Mouse (Mus musculus) Patski (cell line): ENCODE measurements around the gene Olfr156. TPM values are rescaled to one million over a fixed set of nuclear protein-coding genes. Genes with fewer than 3 reads are reported as not detected.
"Not testable (repeated sequence)": the region's sequence is repeated elsewhere in the genome, so short reads cannot be mapped to it uniquely, and the experiment has no call there.

Experiments
- ATAC-seq: fragments of 100-300 bp; one replicate; pipeline ENCODE4 v1.8.0; 2021
- CTCF ChIA-PET: fragments of 350-600 bp; sonication (Branson Sonifier 250); formaldehyde crosslinking; loops from one replicate; lab custom pipeline; 2022; ENCODE audit warnings: inconsistent platforms; lab: Charles Lee
- POLR2A ChIA-PET: fragments of 350-600 bp; sonication (Branson Sonifier 250); formaldehyde crosslinking; loops from one replicate; lab custom pipeline; 2022; ENCODE audit warnings: antibody characterized with exemption, inconsistent platforms; lab: Charles Lee
- DNase-seq: peaks from one replicate; pipeline ENCODE4 v3.0.0-alpha.2; 2011; ENCODE audit warnings: low read depth, low spot score
- H3K27me3 ChIP-seq: fragments of 371-371 bp; one replicate; pipeline ENCODE4 v1.5.1; 2021
- CTCF ChIP-seq: fragments of 100-300 bp; IDR thresholded peaks from one replicate; pipeline ENCODE4 v1.5.1; 2021
- in situ Hi-C: fragments of 300-500 bp; cut with MboI; formaldehyde crosslinking; loops from 3 replicates; pipeline ENCODE4 v1.11.1; 2018; ENCODE audit warnings: low pct_unique_long_range_greater_than_20kb, mixed read lengths
- polyA plus RNA-seq: library from polyadenylated mRNA; unstranded; gene quantifications from one replicate; pipeline ENCODE4 v1.2.3, GENCODE M21; 2021

The Olfr156 gene
- polyA plus RNA-seq, 1 experiment from 2014 or later: not detected

DNA sequence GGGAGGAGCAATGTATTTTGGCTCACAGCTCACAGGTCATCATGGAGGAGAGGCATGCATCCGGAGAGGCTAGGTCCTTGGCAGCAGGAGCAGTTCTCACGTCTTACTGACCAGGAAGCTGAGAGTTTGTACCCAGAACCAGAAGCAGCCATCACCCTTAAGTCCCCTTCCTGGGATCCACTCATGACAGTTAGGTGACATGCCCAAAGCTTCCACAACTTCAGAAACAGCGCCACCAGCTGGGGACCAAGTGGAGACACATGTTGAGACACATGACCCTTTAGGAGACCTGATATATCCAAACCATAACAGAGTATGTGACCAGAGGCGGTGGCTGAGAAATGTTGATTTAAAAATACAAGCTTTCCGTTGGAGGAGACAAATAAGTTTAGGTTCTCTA, 8.3 kb upstream of the Olfr156 start:
- DNase-seq: no peak
- CTCF ChIA-PET: no interaction called here
- peak; percentile 37 for TF ChIP-seq CTCF
- no peaks in the 10 kb centered on the region for H3K27me3 ChIP-seq
- ATAC-seq: no peak
- POLR2A ChIA-PET: no interaction called here
- in situ Hi-C loops: no loop called here

DNA sequence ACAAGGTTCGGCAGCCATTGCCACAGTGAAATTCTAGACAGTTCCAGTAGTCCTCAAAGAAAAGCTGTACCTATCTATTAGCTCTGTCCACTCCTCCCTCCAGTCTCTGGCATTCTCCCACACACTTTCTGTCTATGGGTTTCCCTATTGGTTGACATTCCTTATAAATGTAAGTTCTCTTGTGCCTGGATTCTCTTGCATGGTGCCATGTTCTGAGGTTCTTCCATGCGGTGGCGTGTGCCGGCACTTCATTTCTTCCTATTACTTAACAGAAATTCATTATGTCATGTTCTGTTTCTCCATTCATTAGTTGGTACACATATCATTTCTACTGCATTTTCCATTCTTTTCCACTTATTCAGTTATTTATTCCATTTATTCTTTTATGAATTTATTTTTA, 5.1 kb upstream of the Olfr156 start:
- in situ Hi-C loops: no loop called here
- no peak for ATAC-seq
- ChIA-PET CTCF (no interaction called here), POLR2A (no interaction called here)
- DNase-seq: no peak
- no peaks in the 10 kb centered on the region for H3K27me3 ChIP-seq
- TF ChIP-seq CTCF: no peak

DNA sequence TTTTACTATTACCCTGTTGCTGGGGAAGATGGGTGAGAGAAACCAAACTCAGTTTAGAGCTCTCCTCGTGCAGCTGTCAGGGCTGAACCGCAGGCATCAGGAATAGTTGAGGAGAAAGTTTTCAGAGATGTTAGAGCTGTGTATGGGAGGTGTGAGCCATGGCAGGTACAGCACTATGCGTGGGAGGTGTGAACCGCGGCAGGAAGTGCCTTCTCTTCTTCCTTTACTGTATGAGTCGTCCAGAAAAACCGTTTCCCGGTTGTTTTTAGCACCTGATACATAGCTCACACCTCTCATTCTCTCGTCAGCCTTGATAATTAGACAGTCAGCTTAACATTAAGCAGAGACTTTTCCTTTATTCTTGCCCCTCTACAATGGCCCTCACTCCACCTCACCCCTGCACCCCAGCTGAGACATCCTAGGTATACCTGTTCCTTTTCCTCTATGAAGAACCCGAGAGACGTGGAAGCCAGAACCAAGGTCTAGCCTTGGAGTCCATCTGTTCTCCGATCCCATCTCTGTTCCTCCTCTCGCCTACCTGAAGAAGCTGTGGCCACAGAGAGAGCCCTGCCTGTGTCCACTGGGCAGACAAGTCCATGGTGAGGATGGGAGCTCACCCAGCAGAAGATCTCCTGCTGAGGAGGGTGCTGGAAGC, 672 bp downstream of the Olfr156 start:
- in situ Hi-C loops: no loop called here
- DNase-seq (no peak), ATAC-seq (no peak)
- peaks cover 5% of the 10 kb centered on the region for H3K27me3 ChIP-seq
- POLR2A ChIA-PET: no interaction called here
- CTCF ChIA-PET: interaction anchor here (1.2 kb wide), 1 partner anchor 13 kb away, joined by 3 read pairs; no protein-coding TSS in a partner anchor
- no peak for TF ChIP-seq CTCF

DNA sequence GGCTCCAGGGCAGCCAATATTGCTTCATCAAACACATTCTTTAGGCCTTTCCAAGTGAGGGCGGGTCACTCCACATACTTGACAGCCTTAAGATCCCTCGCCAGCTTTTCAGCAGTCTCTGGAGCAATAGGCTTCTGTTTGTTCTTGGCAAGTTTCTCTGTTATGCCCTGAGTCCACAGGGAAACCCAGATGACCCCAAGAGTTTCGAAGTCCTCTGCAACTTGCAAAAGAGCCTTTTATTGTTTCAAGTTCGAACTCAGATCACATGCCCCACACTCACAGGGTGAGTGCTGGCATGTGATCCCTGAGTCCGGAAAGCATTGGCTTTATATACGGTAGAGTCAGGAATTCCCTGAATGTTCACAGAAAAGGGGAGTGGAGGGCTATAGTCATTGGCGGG, 24.8 kb downstream of the Olfr156 start:
- ChIA-PET POLR2A (no interaction called here), CTCF (no interaction called here)
- in situ Hi-C loops: no loop called here
- ATAC-seq (no peak), DNase-seq (no peak)
- H3K27me3 ChIP-seq: peaks cover 6% of the 10 kb centered on the region
- no peak for TF ChIP-seq CTCF

DNA sequence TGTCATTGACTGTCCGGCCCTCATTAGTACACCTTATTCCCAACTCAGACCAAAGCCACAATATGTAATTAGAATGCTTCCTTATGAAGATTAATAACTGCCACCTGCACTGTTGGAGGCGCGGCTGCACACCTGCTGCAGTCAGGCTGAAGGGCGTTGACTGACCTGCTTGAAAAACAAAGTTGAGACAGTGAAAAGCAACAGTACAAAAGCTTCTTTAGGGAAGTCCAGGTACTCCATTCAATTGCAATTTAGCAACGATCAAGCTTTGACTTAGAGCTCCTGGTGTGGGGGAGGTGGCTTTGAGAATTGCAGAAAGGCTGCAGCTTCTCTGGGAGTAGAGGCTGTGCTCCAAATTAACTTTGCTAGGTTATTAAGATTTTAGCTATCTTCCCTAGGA, 27.9 kb downstream of the Olfr156 start:
- DNase-seq, in situ Hi-C loops, POLR2A ChIA-PET, CTCF ChIA-PET, ATAC-seq: not testable (repeated sequence)
- H3K27me3 ChIP-seq: peaks cover 11% of the 10 kb centered on the region

DNA sequence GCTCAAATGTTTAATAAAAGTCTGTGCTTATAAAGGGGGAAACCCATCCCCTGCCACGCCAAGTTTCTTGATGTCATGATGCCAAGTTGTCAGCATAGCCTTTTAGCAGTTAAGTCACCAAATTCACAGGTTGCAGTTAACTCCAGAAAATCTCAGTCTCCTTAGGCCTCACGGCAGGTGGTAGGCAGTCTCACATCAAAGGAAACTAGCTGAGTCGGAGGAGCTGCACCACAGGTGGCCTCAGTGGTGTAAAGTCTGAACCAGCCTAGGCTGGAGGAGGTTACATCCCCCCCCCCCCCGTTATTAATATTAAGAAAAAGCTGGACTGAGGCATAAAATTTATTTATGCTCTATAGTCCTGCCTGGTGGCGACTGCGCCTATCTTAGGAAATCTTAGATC, 28.4 kb downstream of the Olfr156 start:
- peaks cover 11% of the 10 kb centered on the region for H3K27me3 ChIP-seq
- CTCF ChIA-PET: no interaction called here
- POLR2A ChIA-PET: no interaction called here
- in situ Hi-C loops: no loop called here
- ATAC-seq: no peak
- DNase-seq: no peak
- TF ChIP-seq CTCF: no peak

GRCm38 (mm10) chr4:43772304-43772703, 51.4 kb downstream of the Olfr156 start:
- in situ Hi-C loops: loop anchor here (5.0 kb wide), 1 partner anchor 100 kb away; no protein-coding TSS in a partner anchor
- no peak for TF ChIP-seq CTCF
- DNase-seq: no peak
- POLR2A ChIA-PET: no interaction called here
- ATAC-seq: no peak
- H3K27me3 ChIP-seq: peaks cover 32% of the 10 kb centered on the region
- CTCF ChIA-PET: interaction anchor here (1.4 kb wide), 1 partner anchor 9 kb away, joined by 3 read pairs; no protein-coding TSS in a partner anchor

GRCm38 (mm10) chr4:43771626-43772025, 52.1 kb downstream of the Olfr156 start:
- TF ChIP-seq CTCF: no peak
- no peak for DNase-seq
- ATAC-seq: no peak
- in situ Hi-C loops: loop anchor here (5.0 kb wide), 1 partner anchor 101 kb away; no protein-coding TSS in a partner anchor
- CTCF ChIA-PET: interaction anchor here (1.4 kb wide), 1 partner anchor 8 kb away, joined by 3 read pairs; no protein-coding TSS in a partner anchor
- POLR2A ChIA-PET: no interaction called here
- peaks cover 32% of the 10 kb centered on the region for H3K27me3 ChIP-seq

- DNase-seq (no peak), ATAC-seq (no peak)
- ChIA-PET POLR2A (no interaction called here), CTCF (no interaction called here)
- peaks cover 32% of the 10 kb centered on the region for H3K27me3 ChIP-seq
- in situ Hi-C loops: loop anchor here (5.0 kb wide), 1 partner anchor 101 kb away; no protein-coding TSS in a partner anchor
- TF ChIP-seq CTCF: no peak
These were observed 52.8 kb downstream of the Olfr156 start, which contains the start of gene Olfr159 for GRCm38 (mm10) chr4:43770909-43771308. Gene Olfr159, minus strand, starts transcription at chr4:43771009.

Other genes starting within 250 kb of the Olfr156 start
- gene Rgp1, start 245.2 kb downstream of the Olfr156 start, polyA plus RNA-seq: 25.3 TPM
- 12.5 TPM for gene Gba2, start 245.0 kb downstream of the Olfr156 start, polyA plus RNA-seq
- gene Msmp, start 239.4 kb downstream of the Olfr156 start, polyA plus RNA-seq: not detected
- 47.2 TPM for gene Npr2, start 192.0 kb downstream of the Olfr156 start, polyA plus RNA-seq
- gene Spag8, start 170.3 kb downstream of the Olfr156 start, polyA plus RNA-seq: 0.50 TPM
- 69.0 TPM for gene Hint2, start 167.4 kb downstream of the Olfr156 start, polyA plus RNA-seq
- 4.8 TPM for gene Tmem8b, start 154.9 kb downstream of the Olfr156 start, polyA plus RNA-seq
- 0.59 TPM for gene Fam221b, start 154.8 kb downstream of the Olfr156 start, polyA plus RNA-seq
- gene Olfr70, start 123.1 kb downstream of the Olfr156 start, polyA plus RNA-seq: not detected
- gene Olfr71, start 113.6 kb downstream of the Olfr156 start, polyA plus RNA-seq: not detected
- gene Hrct1, start 96.7 kb downstream of the Olfr156 start, polyA plus RNA-seq: 0.50 TPM
- 0.12 TPM for gene Spaar, start 93.9 kb downstream of the Olfr156 start, polyA plus RNA-seq
- not detected for gene Olfr159, start 52.9 kb downstream of the Olfr156 start, polyA plus RNA-seq
- not detected for gene Olfr157, start 16.3 kb upstream of the Olfr156 start, polyA plus RNA-seq
- not detected for gene Olfr155, start 27.7 kb upstream of the Olfr156 start, polyA plus RNA-seq
- 3.5 TPM for gene Reck, start 51.6 kb upstream of the Olfr156 start, polyA plus RNA-seq
- 58.5 TPM for gene Glipr2, start 133.5 kb upstream of the Olfr156 start, polyA plus RNA-seq
- gene Ccin, start 159.6 kb upstream of the Olfr156 start, polyA plus RNA-seq: 1.2 TPM
- 363 TPM for gene Clta, start 180.6 kb upstream of the Olfr156 start, polyA plus RNA-seq